Mouse (Mus musculus) forebrain, embryonic 13.5 days (tissue): ENCODE results near the gene Pspn. TPM values are rescaled to one million over a fixed set of nuclear protein-coding genes. Genes with fewer than 3 reads are reported as not detected.
A peak's percentile ranks its signal among the peaks of the same experiment; 100 is the strongest.

Experiments used
- ATAC-seq: fragments of 200-750 bp; cut with Nextera tagmentation; 2 replicates; pipeline ENCODE4 v1.8.0; 2017
- H3K27ac ChIP-seq: fragments of 300-500 bp; sonication (generic); 2 replicates; pipeline ENCODE4 v1.5.1; 2015; ENCODE audit warnings: inconsistent platforms, mild to moderate bottlenecking, moderate library complexity
- H3K27me3 ChIP-seq: fragments of 300-500 bp; sonication (generic); 2 replicates; pipeline ENCODE4 v1.6.1; 2015; ENCODE audit warnings: mild to moderate bottlenecking, inconsistent platforms
- H3K36me3 ChIP-seq: fragments of 300-500 bp; sonication (generic); 2 replicates; pipeline ENCODE4 v1.6.1; 2015; ENCODE audit warnings: mild to moderate bottlenecking, inconsistent platforms; ENCODE audit not compliant: poor library complexity, severe bottlenecking
- H3K4me1 ChIP-seq: fragments of 300-500 bp; sonication (generic); 2 replicates; pipeline ENCODE4 v1.6.1; 2015; ENCODE audit warnings: inconsistent platforms
- H3K4me2 ChIP-seq: fragments of 300-500 bp; sonication (generic); 2 replicates; pipeline ENCODE4 v1.6.1; 2015; ENCODE audit warnings: inconsistent platforms, mild to moderate bottlenecking, moderate library complexity
- H3K4me3 ChIP-seq: fragments of 300-500 bp; sonication (generic); 2 replicates; pipeline ENCODE4 v1.5.1; 2015; ENCODE audit warnings: mild to moderate bottlenecking, inconsistent platforms
- H3K9ac ChIP-seq: fragments of 300-500 bp; sonication (generic); 2 replicates; pipeline ENCODE4 v1.6.1; 2015; ENCODE audit warnings: mild to moderate bottlenecking, inconsistent platforms
- H3K9me3 ChIP-seq: fragments of 300-500 bp; sonication (generic); replicated peaks from 2 replicates; pipeline ENCODE4 v1.6.1; 2016; ENCODE audit warnings: inconsistent platforms
- whole genome bisulfite sequencing: fragments of 180-500 bp; shearing (Covaris S2); methylation state at CpG from one replicate; pipeline ENCODE4 v1.1.7; 2015; 5-methylcytosine and 5-hydroxymethylcytosine counted together
- polyA plus RNA-seq: library from polyadenylated mRNA; unstranded; fragments of >200 nt; fragmentation: Nextera tagmentation; extraction: Ambion mirVana; gene quantifications from 2 replicates; pipeline ENCODE4 v1.2.1, GENCODE M21; 2015

The Pspn gene
- polyA plus RNA-seq, 1 experiment from 2014 or later: not detected

- Histone ChIP-seq H3K9ac (peak within 1 kb of the TSS; percentile 78), H3K4me1 (peaks cover 8% of the 10 kb centered on the region), H3K4me2 (peak within 1 kb of the TSS; percentile 72), H3K36me3 (peaks cover 31% of the 10 kb centered on the region), H3K4me3 (peak within 1 kb of the TSS; percentile 66), H3K9me3 (no peaks in the 10 kb centered on the region), H3K27me3 (no peaks in the 10 kb centered on the region), H3K27ac (peak within 1 kb of the TSS; percentile 52)
- WGBS: under 1% methylated on average over 52 of the region's 52 CpGs
- peak; percentile 98 for ATAC-seq
These were observed 9.6 kb downstream of the Pspn start, which contains the start of gene Clpp for GRCm38 (mm10) chr17:56990115-56990746. Clpp (plus strand) TSS chr17:56990305.

GRCm38 (mm10) chr17:56989467-56990114, 10.2 kb downstream of the Pspn start:
- H3K27me3 ChIP-seq: no peaks in the 10 kb centered on the region
- peaks cover 8% of the 10 kb centered on the region for H3K4me1 ChIP-seq
- peak overlapping the region; percentile 78 for H3K9ac ChIP-seq
- ATAC-seq: peak; percentile 92
- no peaks in the 10 kb centered on the region for H3K9me3 ChIP-seq
- peak overlapping the region; percentile 72 for H3K4me2 ChIP-seq
- H3K27ac ChIP-seq: peak overlapping the region; percentile 52
- WGBS: 3% methylated on average over 25 of the region's 25 CpGs
- peak overlapping the region; percentile 66 for H3K4me3 ChIP-seq
- H3K36me3 ChIP-seq: peaks cover 25% of the 10 kb centered on the region

- no peaks in the 10 kb centered on the region for H3K9me3 ChIP-seq
- ATAC-seq: no peak
- H3K27me3 ChIP-seq: no peaks in the 10 kb centered on the region
- peaks cover 19% of the 10 kb centered on the region for H3K36me3 ChIP-seq
- H3K4me2 ChIP-seq: peak overlapping the region; percentile 72
- peaks cover 8% of the 10 kb centered on the region for H3K4me1 ChIP-seq
- 72% methylated on average over 7 of the region's 7 CpGs for WGBS
- no peak overlapping the region for H3K27ac ChIP-seq
- peak overlapping the region; percentile 78; the same call in 1 of the 2 replicates for H3K9ac ChIP-seq
- H3K4me3 ChIP-seq: peak overlapping the region; percentile 66
These were observed 10.8 kb downstream of the Pspn start for GRCm38 (mm10) chr17:56988921-56989430.

GRCm38 (mm10) chr17:56988441-56988840, 11.4 kb downstream of the Pspn start:
- H3K9ac ChIP-seq: no peak overlapping the region
- H3K4me3 ChIP-seq: no peak overlapping the region
- H3K9me3 ChIP-seq: no peaks in the 10 kb centered on the region
- 91% methylated on average over 7 of the region's 7 CpGs for WGBS
- H3K4me2 ChIP-seq: no peak overlapping the region
- H3K27ac ChIP-seq: no peak overlapping the region
- no peaks in the 10 kb centered on the region for H3K27me3 ChIP-seq
- peaks cover 8% of the 10 kb centered on the region for H3K4me1 ChIP-seq
- no peak for ATAC-seq
- peaks cover 13% of the 10 kb centered on the region for H3K36me3 ChIP-seq

GRCm38 (mm10) chr17:56986105-56986805, 13.6 kb downstream of the Pspn start:
- H3K36me3 ChIP-seq: no peaks in the 10 kb centered on the region
- H3K9ac ChIP-seq: no peak overlapping the region
- no peaks in the 10 kb centered on the region for H3K9me3 ChIP-seq
- H3K4me1 ChIP-seq: peaks cover 6% of the 10 kb centered on the region
- no peak overlapping the region for H3K27ac ChIP-seq
- no peak overlapping the region for H3K4me3 ChIP-seq
- H3K27me3 ChIP-seq: no peaks in the 10 kb centered on the region
- H3K4me2 ChIP-seq: no peak overlapping the region
- ATAC-seq: no peak
- 85% methylated on average over 3 of the region's 3 CpGs for WGBS

- Histone ChIP-seq H3K36me3 (no peaks in the 10 kb centered on the region), H3K4me2 (no peak overlapping the region), H3K9ac (no peak overlapping the region), H3K4me3 (no peak overlapping the region), H3K27ac (no peak overlapping the region), H3K9me3 (no peaks in the 10 kb centered on the region), H3K4me1 (no peaks in the 10 kb centered on the region), H3K27me3 (no peaks in the 10 kb centered on the region)
- ATAC-seq: no peak
- 83% methylated on average over 3 of the region's 3 CpGs for WGBS
These were observed 14.2 kb downstream of the Pspn start for GRCm38 (mm10) chr17:56985656-56986055.

- Histone ChIP-seq H3K4me3 (no peak overlapping the region), H3K36me3 (no peaks in the 10 kb centered on the region), H3K4me2 (no peak overlapping the region), H3K4me1 (no peaks in the 10 kb centered on the region), H3K27ac (no peak overlapping the region), H3K9ac (no peak overlapping the region), H3K27me3 (no peaks in the 10 kb centered on the region), H3K9me3 (no peaks in the 10 kb centered on the region)
- no peak for ATAC-seq
- WGBS: 84% methylated on average over 9 of the region's 9 CpGs
These were observed 14.9 kb downstream of the Pspn start for GRCm38 (mm10) chr17:56984886-56985285.

- Histone ChIP-seq H3K4me3 (no peak within 1 kb of the TSS), H3K4me2 (no peak within 1 kb of the TSS), H3K9me3 (no peaks in the 10 kb centered on the region), H3K27ac (no peak within 1 kb of the TSS), H3K36me3 (no peaks in the 10 kb centered on the region), H3K9ac (no peak within 1 kb of the TSS), H3K27me3 (no peaks in the 10 kb centered on the region), H3K4me1 (no peaks in the 10 kb centered on the region)
- ATAC-seq: no peak
- 80% methylated on average over 5 of the region's 5 CpGs for WGBS
These were observed 17.8 kb downstream of the Pspn start, which contains the start of gene Acer1 for GRCm38 (mm10) chr17:56982013-56982412. Acer1 (minus strand) TSS chr17:56982126.

- H3K4me3 ChIP-seq: no peak overlapping the region
- no peak overlapping the region for H3K4me2 ChIP-seq
- no peaks in the 10 kb centered on the region for H3K36me3 ChIP-seq
- 80% methylated on average over 7 of the region's 7 CpGs for WGBS
- H3K27ac ChIP-seq: no peak overlapping the region
- ATAC-seq: no peak
- H3K9me3 ChIP-seq: no peaks in the 10 kb centered on the region
- no peaks in the 10 kb centered on the region for H3K27me3 ChIP-seq
- H3K9ac ChIP-seq: no peak overlapping the region
- no peaks in the 10 kb centered on the region for H3K4me1 ChIP-seq
These were observed 18.8 kb downstream of the Pspn start for GRCm38 (mm10) chr17:56981049-56981448.

- ATAC-seq: no peak
- Histone ChIP-seq H3K4me1 (no peaks in the 10 kb centered on the region), H3K4me2 (no peak overlapping the region), H3K36me3 (no peaks in the 10 kb centered on the region), H3K27ac (no peak overlapping the region), H3K9me3 (no peaks in the 10 kb centered on the region), H3K4me3 (no peak overlapping the region), H3K9ac (no peak overlapping the region), H3K27me3 (no peaks in the 10 kb centered on the region)
- 39% methylated on average over 7 of the region's 8 CpGs for WGBS
These were observed 20.3 kb downstream of the Pspn start for GRCm38 (mm10) chr17:56979524-56979923.

GRCm38 (mm10) chr17:56976531-56977390, 23.1 kb downstream of the Pspn start:
- H3K9me3 ChIP-seq: no peaks in the 10 kb centered on the region
- no peaks in the 10 kb centered on the region for H3K36me3 ChIP-seq
- no peak for ATAC-seq
- H3K27me3 ChIP-seq: no peaks in the 10 kb centered on the region
- H3K4me3 ChIP-seq: no peak overlapping the region
- no peak overlapping the region for H3K4me2 ChIP-seq
- no peaks in the 10 kb centered on the region for H3K4me1 ChIP-seq
- 82% methylated on average over 8 of the region's 8 CpGs for WGBS
- no peak overlapping the region for H3K27ac ChIP-seq
- H3K9ac ChIP-seq: no peak overlapping the region
